Mouse (Mus musculus): ENCODE measurements around the gene Pcdh9.

DNA sequence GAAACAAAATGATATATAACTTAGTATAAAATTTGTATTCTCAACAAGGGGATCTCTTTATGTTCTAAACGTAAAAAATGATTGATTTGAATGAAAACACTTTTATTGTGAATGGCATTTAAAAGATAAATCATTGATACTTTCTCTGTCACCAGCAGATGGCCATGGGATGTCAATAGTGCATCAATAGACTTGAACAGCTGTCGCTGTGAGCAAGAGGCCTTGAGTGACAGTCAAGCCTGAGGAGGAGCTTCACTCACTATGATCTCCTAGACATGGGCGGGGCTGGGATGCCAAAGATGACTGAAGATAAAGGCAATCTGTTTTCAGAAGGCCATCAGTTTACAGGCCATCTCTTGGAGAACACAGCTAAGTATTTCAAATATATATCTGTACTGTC is 650.2 kb downstream of the Pcdh9 start:
- TF ChIP-seq POLR2A (IDR thresholded peaks at IDR 0.05; ENCODE audit: borderline replicate concordance, extremely low read depth, insufficient read depth, insufficient read length, poor library complexity, severe bottlenecking) (no peak), CTCF (IDR thresholded peaks at IDR 0.05; ENCODE audit: borderline replicate concordance, extremely low read depth, insufficient read depth, insufficient read length) (no peak)

Measured in brain, embryonic 14.5 days (tissue).